Mouse (Mus musculus): ENCODE measurements around the gene Flvcr1. TPM values are rescaled to one million over a fixed set of nuclear protein-coding genes. Genes with fewer than 3 reads are reported as not detected.
"Not testable (repeated sequence)": the region's sequence is repeated elsewhere in the genome, so short reads cannot be mapped to it uniquely, and the experiment has no call there.

Flvcr1 gene
- total RNA-seq, 2 experiments from 2014 or later = 11.5 to 14.5 TPM

DNA sequence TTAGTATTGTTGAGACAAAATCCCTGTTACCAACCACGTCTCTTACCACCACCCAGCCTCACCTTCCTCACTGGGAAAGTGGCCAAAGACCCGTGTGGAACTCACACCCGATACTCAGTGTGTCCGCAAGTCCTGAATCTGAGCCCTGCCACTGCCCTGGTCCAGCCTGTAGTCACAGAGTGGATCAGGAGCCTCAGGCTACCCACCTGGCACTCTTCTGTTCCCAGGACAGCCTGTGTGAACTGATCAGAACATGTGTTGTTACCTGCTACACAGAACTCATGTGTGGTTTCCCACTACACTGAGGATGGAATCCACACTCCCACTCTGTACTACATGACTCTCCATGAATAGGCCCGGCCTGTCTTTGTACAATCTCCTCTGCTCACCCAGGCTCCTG lies 16.1 kb upstream of the Flvcr1 start:
- no peak for DNase-seq (ENCODE audit: low spot score in 2 of 2)

DNA sequence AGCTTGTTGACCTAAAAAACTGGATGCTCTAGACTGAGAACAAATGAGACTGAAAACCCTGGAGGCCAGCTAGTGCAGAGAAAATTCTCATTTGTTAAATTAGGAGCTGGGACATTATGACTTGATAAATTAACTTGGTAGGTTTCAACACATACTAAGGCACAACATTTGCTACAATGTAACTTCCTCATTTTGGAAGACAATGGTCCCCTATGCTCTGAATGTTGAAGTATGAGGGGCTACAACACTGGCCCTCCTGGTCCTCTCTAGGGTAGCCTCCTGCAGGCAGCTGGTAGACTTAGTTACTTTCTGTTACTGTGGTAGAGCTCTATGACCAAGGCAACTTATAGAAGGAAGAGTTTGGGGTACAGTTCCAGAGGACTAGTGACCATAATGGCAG lies 15.4 kb upstream of the Flvcr1 start:
- no peak for DNase-seq (ENCODE audit: low spot score in 2 of 2)

DNA sequence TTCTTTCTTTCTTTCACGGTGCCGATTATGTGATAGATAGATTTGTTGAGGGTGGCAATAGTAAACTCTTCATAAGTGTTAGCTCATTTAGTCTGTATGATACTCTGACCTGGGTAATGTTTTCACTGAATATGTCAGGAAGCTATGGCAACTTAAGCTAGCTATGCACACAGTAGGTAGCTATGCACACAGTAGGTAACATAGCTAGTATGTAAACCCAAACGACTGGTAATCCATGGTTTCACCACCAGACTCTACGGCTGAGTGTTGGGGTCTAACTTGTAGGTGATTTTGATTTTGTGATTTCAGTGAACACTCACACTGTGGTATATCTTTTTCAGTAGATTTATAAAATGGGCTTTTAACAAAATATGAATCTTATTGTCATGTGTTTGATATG lies 12.0 kb upstream of the Flvcr1 start:
- DNase-seq (ENCODE audit: low spot score in 2 of 2) = no peak

DNA sequence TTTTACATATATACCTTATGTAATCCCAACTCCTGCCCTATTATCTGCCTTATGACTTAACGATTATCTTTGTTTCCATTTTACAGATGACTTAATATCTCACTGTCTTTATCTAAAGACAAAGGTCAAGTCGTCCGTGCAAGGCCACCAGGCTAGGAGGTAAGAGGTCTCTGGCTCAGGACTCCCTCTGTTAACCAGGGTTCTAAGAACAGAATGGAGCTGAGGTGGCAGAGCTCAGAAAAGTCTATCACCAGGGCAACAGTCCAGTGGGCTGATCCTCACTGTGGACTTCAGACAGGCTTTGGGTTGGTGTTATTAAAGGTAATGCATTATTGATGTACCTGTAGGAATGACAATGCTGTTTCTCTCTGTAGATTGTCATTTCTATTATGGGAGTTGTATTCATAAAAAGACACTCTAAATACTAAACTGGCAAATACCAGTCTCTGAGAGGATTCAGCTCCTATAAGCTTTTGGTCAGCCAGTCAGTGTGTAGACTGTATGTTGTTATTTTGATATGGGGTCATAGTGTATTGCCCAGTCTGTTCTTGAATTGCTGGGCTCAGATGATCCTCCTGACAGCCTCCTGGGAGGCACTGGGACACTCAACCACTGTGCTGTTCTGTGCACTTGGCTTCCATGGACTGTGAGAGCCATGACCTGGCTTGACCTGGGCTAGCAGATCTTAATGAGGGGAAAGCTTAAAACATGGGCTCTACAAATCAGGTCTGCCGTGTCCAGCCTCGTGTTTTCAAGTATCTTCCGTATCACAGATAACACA lies 10.8 kb upstream of the Flvcr1 start, which contains the start of gene Spata45:
Gene Spata45 (plus strand): TSS at position 86 of the 781 bp plus-strand sequence.
- DNase-seq (ENCODE audit: low spot score in 2 of 2) = no peak

DNA sequence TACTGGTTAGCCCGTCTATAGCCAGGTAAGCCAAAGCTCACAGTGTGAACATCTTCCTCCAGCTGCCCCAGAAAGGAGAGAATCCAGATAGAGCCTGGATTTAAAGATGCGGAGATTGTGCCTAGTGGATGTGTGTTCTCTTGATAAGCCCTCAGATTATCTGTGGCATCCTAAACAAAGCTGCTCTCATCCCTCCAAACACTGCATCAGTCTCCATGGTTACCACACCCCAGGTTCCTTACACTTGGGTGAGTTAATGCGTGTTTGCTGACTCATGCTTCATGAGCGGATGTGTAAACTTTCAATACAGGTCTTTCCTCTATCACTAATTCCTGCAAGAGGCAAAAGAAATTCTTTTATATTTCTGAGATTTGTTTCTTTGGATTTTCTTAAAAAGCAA lies 9.7 kb upstream of the Flvcr1 start:
- peak in 1 of 2 experiments; percentile 9 for DNase-seq (ENCODE audit: low spot score in 2 of 2)

DNA sequence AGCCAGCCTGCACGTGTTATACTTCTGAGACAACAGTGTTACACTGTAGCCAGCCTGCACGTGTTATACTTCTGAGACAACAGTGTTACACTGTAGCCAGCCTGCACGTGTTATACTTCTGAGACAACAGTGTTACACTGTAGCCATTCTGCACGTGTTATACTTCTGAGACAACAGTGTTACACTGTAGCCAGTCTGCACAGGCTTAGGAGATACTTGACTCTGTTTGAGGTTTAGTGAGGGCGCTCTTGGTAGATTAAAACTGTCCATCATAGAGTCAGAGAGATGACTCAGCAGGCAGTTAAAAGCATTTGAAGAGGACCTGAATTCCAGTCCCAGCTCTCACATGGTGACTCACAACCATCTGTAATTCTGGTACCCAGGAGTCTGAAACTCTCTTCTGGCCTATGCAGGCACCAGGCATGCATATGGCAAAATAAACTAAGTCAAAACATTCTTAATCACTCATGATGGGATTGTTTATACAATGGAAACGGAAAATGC lies 5.0 kb upstream of the Flvcr1 start:
- not testable (repeated sequence) for DNase-seq (ENCODE audit: low spot score in 2 of 2)

DNA sequence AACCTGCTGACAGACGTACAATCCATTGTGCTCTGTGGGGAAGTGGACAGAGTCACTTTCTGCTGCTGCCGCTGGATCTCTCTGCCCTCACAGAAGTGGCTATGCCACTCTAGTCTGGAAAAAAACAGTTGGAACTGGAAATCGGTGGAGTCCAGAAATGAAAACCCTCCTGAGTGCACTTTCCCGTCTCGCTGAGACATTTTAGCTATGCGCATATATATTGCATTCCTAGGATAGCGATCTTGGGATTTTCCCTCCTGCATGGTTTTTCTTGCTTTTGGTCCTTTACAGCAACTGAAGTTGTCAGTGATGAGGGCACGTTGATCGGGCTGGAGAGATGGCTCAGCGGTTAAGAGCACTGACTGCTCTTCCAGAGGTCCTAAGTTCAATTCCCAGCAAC lies 4.2 kb upstream of the Flvcr1 start:
- no peak for DNase-seq (ENCODE audit: low spot score in 2 of 2)

DNA sequence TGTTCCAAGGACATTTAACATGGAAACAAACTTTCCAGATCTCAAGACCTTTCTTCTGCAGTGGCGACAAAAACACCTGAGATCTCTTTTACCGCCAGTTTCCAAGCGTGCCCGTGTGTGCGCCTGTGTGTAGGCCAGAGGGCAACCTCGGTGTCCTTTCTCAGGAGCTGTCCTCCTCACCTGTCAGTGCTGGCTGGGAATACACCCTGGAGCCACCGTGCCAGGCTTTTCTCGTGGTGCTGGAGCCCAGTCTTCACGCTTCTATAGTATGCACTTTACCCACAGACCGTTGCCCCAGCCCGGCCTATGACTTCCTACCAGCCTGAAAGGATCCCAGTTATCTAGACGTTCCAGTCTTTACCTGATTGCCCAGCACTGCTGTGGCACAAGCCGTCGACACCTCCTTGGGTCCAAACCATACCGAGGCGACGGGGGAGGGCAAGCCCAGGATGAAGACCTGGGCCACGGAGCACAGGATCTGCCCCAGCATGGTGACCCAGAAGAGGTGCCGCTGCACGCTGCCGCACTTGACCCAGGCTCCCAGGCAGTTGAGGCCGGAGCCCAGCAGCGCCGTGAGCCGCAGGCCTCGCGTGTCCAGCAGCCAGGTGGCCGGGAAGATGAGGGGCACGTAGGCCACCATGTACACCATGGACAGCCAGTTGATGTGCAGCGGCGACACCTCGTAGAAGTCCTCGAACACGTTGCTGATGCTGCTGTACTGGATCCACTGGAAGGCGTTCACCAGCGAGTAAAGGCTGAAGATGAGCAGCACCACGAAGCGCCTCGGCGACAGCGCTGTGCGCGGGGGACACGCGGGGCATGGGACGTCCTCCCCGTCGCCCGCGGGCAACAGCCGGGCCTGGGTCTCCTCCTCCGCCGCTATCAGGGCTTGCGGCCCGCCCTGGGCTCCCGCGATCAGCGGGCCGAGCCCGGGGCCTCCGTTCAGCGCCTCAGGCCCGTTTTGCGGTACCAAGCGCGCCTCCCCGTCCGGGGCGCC lies 644 bp downstream of the Flvcr1 start:
- DNase-seq (ENCODE audit: low spot score in 2 of 2) = peak; percentile 25 to 47

DNA sequence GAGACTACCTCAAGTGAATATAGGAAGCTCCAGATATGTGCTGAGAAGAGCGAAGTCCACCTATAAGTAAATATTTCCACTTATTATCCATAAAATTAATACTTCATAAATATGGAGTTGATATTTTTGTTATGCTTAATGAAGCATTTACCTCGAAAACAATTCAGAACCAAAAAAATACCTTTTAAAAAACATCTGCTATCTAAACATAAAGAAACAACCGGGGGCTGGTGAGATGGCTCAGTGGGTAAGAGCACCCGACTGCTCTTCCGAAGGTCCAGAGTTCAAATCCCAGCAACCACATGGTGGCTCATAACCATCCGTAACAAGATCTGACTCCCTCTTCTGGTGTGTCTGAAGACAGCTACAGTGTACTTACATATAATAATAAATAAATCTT lies 2.2 kb downstream of the Flvcr1 start:
- not testable (repeated sequence) for DNase-seq (ENCODE audit: low spot score in 2 of 2)

DNA sequence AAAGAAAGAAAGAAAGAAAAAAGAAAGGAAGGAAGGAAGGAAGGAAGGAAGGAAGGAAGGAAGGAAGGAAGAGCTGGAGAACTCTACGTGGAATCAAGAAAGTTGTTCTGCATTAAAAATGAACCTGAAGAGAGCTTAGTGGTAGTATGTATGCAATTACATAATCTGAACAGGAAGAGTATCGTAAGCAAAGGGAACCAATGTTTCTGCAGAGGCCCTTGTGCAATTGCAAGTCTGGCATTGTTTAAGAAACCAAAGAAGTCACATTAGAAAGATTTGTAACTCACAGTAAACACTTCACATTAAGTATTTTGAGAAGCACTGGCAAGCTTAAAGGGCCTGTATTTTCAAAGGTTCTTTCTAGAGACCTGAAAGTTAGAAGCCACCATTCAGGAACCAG lies 2.8 kb downstream of the Flvcr1 start:
- DNase-seq (ENCODE audit: low spot score in 2 of 2) = no peak

DNA sequence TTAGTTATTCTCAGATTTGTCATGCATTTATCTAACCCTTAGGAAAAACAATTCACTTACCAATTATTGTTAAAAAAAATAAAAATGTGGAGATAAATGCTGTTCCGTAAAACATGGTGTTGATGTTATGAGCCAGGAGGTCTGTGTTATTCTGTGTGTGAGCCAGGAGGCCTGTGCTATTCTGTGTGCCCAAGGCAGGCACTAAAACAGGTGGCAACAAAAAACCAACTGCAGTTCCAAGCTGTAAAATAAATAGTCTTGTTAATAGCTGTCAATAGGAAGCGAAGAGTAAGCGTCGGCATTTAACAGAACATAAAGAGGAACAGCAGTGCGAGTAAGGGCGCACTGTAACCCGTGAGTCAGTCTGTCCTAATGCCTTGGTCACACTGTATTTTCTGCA lies 4.9 kb downstream of the Flvcr1 start:
- DNase-seq (ENCODE audit: low spot score in 2 of 2) = no peak

DNA sequence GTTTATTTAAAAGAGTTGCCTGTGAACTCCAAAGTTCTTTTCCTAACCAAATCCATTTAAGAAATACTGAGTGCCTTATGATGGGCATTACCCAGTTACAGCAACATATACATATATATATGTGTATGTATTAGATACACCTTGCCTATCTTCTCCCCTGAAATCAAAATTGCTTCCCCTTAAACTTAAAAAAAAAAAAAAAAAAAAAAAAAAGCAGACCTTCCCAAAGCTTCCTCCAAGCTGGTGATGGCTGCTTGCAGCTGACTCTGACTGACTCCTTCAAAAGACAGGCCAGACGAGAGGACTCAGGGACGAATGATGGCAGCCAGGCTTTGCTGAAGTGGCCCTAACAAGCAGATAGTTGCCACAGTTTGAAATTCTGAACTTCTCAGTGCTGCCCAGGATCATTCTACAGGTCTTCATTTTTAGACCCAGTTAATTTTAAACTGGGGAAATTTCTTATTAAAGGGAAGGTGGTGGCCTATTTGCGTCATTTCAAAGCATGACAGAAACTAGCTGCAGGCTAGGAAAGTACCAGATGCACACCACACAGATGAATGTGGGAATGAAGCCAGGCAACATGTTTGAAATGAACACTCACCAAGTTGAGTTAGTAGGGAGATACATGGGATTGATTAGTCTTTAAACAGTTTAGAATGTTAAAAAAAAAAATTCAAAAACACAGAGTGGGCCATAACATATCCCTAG lies 5.6 kb downstream of the Flvcr1 start:
- DNase-seq (ENCODE audit: low spot score in 2 of 2) = no peak

DNA sequence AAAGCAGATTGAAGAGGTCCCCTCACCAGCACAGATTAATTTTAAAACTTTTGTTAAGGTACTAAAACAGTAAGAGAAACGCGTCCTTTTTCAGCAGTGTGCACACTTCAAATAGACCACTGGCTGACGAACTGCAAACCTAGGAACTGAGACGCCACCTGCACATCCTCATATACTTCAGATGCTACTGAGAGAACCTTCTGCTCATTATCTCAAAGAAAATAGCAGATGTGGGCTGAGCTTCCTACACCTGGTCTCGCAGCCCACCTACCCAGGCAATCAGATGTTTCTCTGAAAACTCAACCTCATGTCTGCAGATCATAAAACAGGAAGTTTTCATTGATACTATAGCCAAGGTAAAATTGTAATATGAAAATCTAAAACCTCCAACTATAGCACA lies 6.2 kb downstream of the Flvcr1 start:
- no peak for DNase-seq (ENCODE audit: low spot score in 2 of 2)

DNA sequence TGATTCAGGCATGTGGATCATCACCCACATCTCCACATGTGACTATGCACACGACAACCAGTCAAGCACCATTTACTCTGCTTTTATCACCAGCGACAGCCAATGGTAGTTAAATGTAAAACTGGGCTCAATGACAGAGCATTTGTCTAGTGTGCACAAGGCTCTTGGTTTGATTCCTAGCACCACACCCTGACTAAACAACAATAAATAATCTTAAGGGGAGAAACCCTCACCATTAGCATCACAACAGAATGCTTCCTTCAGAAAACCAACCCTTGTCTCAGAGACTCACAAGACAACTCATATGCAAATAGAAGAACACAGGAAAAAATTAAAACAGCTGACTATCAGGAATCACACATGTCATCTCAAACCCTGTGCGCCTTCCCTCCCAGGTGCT lies 11.7 kb downstream of the Flvcr1 start:
- no peak for DNase-seq (ENCODE audit: low spot score in 2 of 2)

DNA sequence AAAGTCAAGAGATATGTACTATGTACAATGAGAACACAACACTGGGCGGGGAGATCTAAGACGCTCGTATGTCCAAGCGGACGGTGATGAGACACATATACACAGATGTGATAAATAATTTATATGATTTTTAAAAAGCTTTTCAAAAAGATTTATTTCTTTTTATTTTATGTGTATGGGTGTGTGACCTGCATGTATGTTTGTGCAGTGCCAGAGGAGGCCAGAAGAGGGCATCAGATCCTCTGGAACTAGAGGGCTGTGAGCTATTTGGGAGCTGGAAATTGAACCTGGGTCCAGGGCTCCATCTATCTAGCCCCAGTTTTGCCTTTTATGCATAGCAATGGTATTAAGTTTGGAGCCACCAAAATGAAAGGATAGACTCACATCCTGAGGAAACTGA lies 17.3 kb downstream of the Flvcr1 start:
- no peak for DNase-seq (ENCODE audit: low spot score in 2 of 2)

DNA sequence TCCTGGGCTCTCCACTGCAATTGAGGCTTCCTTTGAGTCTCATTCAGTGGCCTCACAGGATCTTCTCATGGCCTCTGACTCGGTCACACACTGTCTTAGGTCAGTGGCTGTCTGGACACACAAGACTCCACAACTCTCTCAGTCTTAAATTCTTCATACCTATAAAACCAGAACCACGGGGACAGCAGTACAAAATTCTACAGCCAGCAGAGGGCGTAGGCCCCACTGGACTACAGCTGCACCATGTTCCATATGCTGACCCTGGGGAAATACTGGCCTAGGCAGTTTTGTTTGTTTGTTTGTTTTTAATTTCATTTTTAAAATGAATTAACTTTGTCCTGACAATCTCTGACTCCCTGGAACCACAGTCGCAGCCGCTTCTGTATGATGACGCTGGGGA lies 23.8 kb downstream of the Flvcr1 start:
- no peak for DNase-seq (ENCODE audit: low spot score in 2 of 2)

DNA sequence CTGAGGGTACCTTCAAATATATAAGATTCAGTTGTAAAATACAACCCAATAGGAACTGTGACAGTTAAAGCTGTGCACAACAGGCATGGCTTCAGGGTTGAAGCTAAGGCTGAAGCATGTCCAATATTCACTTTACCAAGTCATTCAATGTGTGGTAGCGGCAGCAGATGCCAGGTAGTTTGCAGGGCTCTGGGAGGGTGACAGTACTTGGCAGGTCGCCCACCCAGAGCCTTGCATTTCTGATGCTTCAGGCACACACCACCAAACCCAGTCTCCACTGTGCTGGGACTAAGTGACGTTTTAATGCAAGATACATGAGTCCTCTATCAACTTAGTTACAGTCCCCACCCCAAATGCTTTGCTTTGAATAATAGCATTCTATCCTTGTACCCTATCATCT lies 25.3 kb downstream of the Flvcr1 start:
- no peak for DNase-seq (ENCODE audit: low spot score in 2 of 2)

DNA sequence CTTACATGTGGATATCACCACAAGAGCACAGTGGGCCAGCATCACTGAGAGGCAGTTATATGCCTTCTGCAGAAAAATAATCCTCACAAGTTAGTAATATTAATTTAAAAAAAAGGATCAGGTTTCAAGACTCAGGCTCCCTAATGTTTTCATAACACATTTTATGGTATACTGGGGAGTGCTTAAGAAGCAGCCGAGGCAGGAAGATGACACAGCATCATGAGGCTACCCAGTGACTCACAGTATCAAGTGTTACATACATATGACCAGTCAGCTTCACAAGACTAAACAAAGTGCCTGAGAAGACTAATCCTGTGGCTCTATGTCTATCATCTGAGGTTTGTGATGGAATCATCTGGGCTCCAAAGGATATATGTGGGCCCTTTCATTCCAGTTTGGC lies 27.9 kb downstream of the Flvcr1 start:
- no peak for DNase-seq (ENCODE audit: low spot score in 2 of 2)

DNA sequence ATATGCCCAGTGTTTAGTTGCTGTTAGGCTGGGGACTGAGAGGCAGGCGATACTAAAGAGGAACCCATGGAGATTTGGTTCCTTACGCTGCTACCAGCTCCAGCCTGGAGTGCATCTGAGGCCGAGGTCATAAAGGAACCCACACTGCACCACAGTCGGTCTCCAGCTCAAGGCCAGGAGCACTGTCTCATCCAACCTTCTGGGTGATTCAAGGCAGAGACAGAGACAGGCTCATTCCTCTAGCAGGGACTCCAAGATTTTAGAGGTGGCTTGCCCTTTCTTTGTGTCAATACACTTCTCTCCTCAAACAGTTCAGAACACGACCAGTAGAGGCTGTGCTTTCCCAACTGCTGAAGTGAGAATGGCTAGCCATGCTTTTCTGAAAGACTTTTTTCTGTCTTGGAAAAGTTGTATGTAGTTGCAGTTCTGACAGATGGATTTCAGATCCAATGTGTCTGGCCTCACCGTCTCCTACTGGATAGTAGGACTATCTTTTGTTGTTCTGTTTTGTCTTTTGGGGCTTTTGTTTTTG lies 29.5 kb downstream of the Flvcr1 start:
- DNase-seq (ENCODE audit: low spot score in 2 of 2) = no peak

DNA sequence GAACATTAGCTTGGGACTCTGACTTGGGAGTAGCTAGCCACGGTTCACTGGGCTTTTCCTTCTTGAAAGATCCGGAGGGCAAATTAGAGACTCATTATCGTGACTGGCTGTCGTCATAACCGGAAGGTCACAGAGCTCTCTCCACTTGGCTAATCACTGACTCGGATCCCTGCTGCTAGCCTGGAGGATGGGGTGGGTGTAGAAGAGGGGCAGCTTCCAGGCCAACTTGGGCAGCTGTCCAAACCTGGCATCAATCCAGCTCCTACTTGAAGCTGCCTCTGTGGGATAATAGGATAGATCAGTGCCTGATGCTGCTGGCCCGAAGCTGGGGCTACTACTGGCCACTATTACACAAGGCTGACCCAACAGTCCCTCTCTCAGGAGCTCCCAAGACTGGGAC lies 30.4 kb downstream of the Flvcr1 start:
- DNase-seq (ENCODE audit: low spot score in 2 of 2) = no peak

DNA sequence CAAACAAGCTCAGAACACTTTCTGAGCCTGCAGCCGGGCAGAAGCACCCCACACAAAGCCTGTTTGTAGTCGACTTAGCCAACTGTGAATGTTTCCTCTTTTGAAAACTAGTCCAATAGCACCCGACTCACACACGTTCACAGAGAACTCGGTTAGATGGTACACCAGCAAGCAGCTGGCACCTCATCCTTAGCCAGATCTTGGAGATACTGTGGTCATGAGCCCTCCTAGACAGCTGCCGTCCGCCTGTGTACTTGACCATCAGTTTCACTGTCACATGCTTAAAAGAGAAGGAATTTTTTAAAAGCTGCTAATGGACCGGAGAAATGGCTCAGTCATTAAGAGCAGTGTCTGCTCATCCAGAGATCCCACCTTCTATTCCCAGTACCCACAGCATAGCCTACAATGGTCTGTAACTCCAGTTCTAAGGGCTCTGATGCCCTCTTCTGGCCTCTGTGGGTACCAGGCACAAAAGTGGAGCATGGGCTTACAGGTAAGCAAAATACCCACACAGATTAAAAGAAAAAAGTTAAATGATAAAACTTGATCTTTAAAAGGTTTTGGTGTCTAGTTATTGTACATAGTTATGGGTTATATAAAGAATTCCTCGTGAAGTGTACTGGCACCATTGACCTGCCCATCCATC lies 36.4 kb downstream of the Flvcr1 start:
- no peak for DNase-seq (ENCODE audit: low spot score in 2 of 2)

All from left cerebral cortex, adult 18-20 months (tissue).